Mouse (Mus musculus) liver, embryonic 14.5 days (tissue): ENCODE measurements around the gene BC067074. TPM values are rescaled to one million over a fixed set of nuclear protein-coding genes. Genes with fewer than 3 reads are reported as not detected.
A peak's percentile ranks its signal among the peaks of the same experiment; 100 is the strongest.

Experiments
- ATAC-seq: fragments of 200-750 bp; cut with Nextera tagmentation; 2 replicates; pipeline ENCODE4 v1.8.0; 2017; ENCODE audit warnings: moderate number of reproducible peaks, mild to moderate bottlenecking, moderate library complexity; ENCODE audit not compliant: insufficient read depth
- DNase-seq, 3 experiments: peaks; one replicate each; pipeline ENCODE4 v3.0.0-alpha.2; 2012 to 2013; ENCODE audit warnings: low read depth in 3 of 3, low spot score in 3 of 3
- H3K27ac ChIP-seq: fragments of 300-500 bp; sonication (generic); 2 replicates; pipeline ENCODE4 v1.5.1; 2014; ENCODE audit warnings: moderate library complexity, mild to moderate bottlenecking, control low read depth, inconsistent platforms
- H3K27me3 ChIP-seq: fragments of 300-500 bp; sonication (generic); 2 replicates; pipeline ENCODE4 v1.6.1; 2014; ENCODE audit warnings: mild to moderate bottlenecking, low read length, moderate library complexity; ENCODE audit not compliant: control insufficient read depth, insufficient read depth
- H3K36me3 ChIP-seq: fragments of 300-500 bp; sonication (generic); replicated peaks from 2 replicates; pipeline ENCODE4 v1.6.1; 2014; ENCODE audit warnings: low read depth; ENCODE audit not compliant: control insufficient read depth, insufficient read depth
- H3K4me1 ChIP-seq, 2 experiments: fragments of 200-500 bp in 1 of 2; fragments of 300-500 bp in 1 of 2; sonication (generic) in 1 of 2; replicated peaks; 2 replicates each; pipeline ENCODE4 v1.6.1; 2012 to 2014; ENCODE audit warnings: antibody characterized with exemption in 1 of 2, inconsistent platforms in 1 of 2, low read length in 1 of 2; ENCODE audit not compliant: control insufficient read depth in 2 of 2, insufficient read depth in 2 of 2
- H3K4me2 ChIP-seq: fragments of 300-500 bp; sonication (generic); 2 replicates; pipeline ENCODE4 v1.6.1; 2014; ENCODE audit warnings: low read depth, mild to moderate bottlenecking, control low read depth, moderate library complexity
- H3K4me3 ChIP-seq, 2 experiments: fragments of 200-500 bp in 1 of 2; fragments of 300-500 bp in 1 of 2; sonication (generic) in 1 of 2; 2 replicates each; pipeline ENCODE4 v1.5.1; 2012 to 2014; ENCODE audit warnings: low read depth in 2 of 2, low read length in 2 of 2, mild to moderate bottlenecking in 2 of 2, control low read depth in 1 of 2, inconsistent platforms in 1 of 2, moderate library complexity in 1 of 2; ENCODE audit not compliant: insufficient read depth in 1 of 2
- H3K9ac ChIP-seq: fragments of 300-500 bp; sonication (generic); replicated peaks from 2 replicates; pipeline ENCODE4 v1.6.1; 2014; ENCODE audit warnings: mild to moderate bottlenecking, control low read depth, moderate library complexity
- H3K9me3 ChIP-seq: fragments of 300-500 bp; sonication (generic); 2 replicates; pipeline ENCODE4 v1.6.1; 2016; ENCODE audit warnings: low read length, mixed read lengths; ENCODE audit not compliant: control insufficient read depth
- CTCF ChIP-seq: IDR thresholded peaks from 2 replicates; pipeline ENCODE4 v1.5.1; 2016; ENCODE audit warnings: antibody characterized with exemption, low read depth, control low read depth
- EP300 ChIP-seq: IDR thresholded peaks from 2 replicates; pipeline ENCODE4 v1.6.1; 2016; ENCODE audit warnings: antibody characterized with exemption, low read depth
- WGBS: fragments of 180-500 bp; shearing (Covaris S2); extraction: QIAGEN DNeasy Blood & Tissue Kit; methylation state at CpG from one replicate; pipeline ENCODE4 v1.1.7; 2014; ENCODE audit not compliant: insufficient replicate concordance; 5-methylcytosine and 5-hydroxymethylcytosine counted together
- polyA plus RNA-seq, 2 experiments: library from polyadenylated mRNA; depleted of rRNA in 1 of 2; stranded (reverse) in 1 of 2; unstranded in 1 of 2; fragments of >200 nt; fragmentation: Nextera tagmentation in 1 of 2; extraction: Ambion mirVana in 1 of 2; gene quantifications; 2 replicates each; pipeline versions ENCODE4 v1.2.1 to v1.2.3; 2012 to 2014

BC067074 gene
- polyA plus RNA-seq, 2 experiments, result 0.08 to 0.20 TPM

- TF ChIP-seq EP300 (no peak), CTCF (no peak)
- Histone ChIP-seq H3K27me3 (no peaks in the 10 kb centered on the region), H3K9ac (no peak overlapping the region), H3K4me1 (peaks cover 0 to 14% of the 10 kb centered on the region in 2 experiments; a peak in 2 of 4 replicates), H3K36me3 (no peaks in the 10 kb centered on the region), H3K9me3 (no peaks in the 10 kb centered on the region), H3K27ac (no peak overlapping the region), H3K4me3 (no peak overlapping the region), H3K4me2 (no peak overlapping the region)
- WGBS, result 67% methylated on average over 4 of the region's 4 CpGs
- no peak for DNase-seq
- ATAC-seq, result no peak
Measured at GRCm38 (mm10) chr13:113416986-113417385, 124.0 kb downstream of the BC067074 start.

DNA sequence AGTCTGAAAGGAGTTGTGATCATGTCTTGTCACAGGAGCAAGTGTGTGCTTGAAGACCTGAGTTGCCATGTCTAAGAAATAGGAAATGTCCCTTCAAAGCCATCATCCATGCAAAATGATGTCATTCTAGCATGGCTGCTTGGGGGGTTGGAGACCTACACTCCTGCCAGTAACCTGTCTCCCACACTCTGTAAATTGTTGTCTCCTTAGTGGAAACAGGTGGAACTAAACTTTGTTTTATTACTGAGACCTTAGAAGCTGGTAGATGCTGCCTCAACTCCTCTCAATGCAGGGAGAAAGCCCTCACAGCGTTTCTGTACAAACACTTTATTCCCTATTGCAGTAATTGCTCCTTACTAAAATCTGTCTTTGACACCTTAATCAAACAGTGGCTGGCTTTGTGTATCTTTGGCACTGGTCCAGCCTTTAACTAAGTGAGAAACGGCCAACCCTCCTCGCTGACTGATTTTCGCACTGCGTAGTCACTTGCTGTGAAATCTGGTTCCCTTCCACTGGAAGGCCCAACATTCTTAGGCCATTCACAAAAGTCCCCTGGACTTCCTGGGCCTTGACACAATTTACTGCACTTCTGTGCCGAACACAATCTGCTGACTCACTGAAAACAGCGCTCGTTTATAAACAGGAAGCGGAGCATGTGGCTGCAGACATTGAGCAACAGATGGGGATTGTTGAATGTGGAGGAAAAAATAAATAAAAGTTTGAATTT lies 125.0 kb downstream of the BC067074 start:
- H3K4me2 ChIP-seq, result no peak overlapping the region
- DNase-seq (peak; percentile 13 to 30 (median 29)), ATAC-seq (no peak)

GRCm38 (mm10) chr13:113418632-113419031 lies 125.7 kb downstream of the BC067074 start:
- no peak for DNase-seq
- Histone ChIP-seq H3K4me1 (peaks cover 0 to 14% of the 10 kb centered on the region in 2 experiments; a peak in 2 of 4 replicates), H3K27ac (no peak overlapping the region), H3K4me3 (no peak overlapping the region), H3K4me2 (no peak overlapping the region), H3K36me3 (no peaks in the 10 kb centered on the region), H3K9me3 (no peaks in the 10 kb centered on the region), H3K9ac (no peak overlapping the region), H3K27me3 (no peaks in the 10 kb centered on the region)
- ATAC-seq, result no peak
- 55% methylated on average over 3 of the region's 3 CpGs for WGBS
- no peak for TF ChIP-seq CTCF
- no peak for TF ChIP-seq EP300

More for the DNA sequence above, 125.0 kb downstream of the BC067074 start:
- no peak overlapping the region for H3K27ac ChIP-seq
- no peaks in the 10 kb centered on the region for H3K27me3 ChIP-seq
- H3K36me3 ChIP-seq, result no peaks in the 10 kb centered on the region
- H3K9me3 ChIP-seq, result no peaks in the 10 kb centered on the region
- no peak overlapping the region for H3K9ac ChIP-seq
- 27% methylated on average over 9 of the region's 9 CpGs for WGBS
- peaks cover 0 to 14% of the 10 kb centered on the region in 2 experiments; a peak in 2 of 4 replicates for H3K4me1 ChIP-seq
- H3K4me3 ChIP-seq, result no peak overlapping the region
- no peak for TF ChIP-seq EP300
- no peak for TF ChIP-seq CTCF

GRCm38 (mm10) chr13:113421472-113421871 lies 128.5 kb downstream of the BC067074 start:
- no peak overlapping the region for H3K4me2 ChIP-seq
- no peak overlapping the region for H3K9ac ChIP-seq
- ATAC-seq (no peak), DNase-seq (no peak)
- peaks cover 0 to 14% of the 10 kb centered on the region in 2 experiments; a peak in 2 of 4 replicates for H3K4me1 ChIP-seq
- no peaks in the 10 kb centered on the region for H3K27me3 ChIP-seq
- no peak overlapping the region for H3K27ac ChIP-seq
- H3K4me3 ChIP-seq, result no peak overlapping the region
- no peaks in the 10 kb centered on the region for H3K9me3 ChIP-seq
- WGBS, result 39% methylated on average over 3 of the region's 3 CpGs
- H3K36me3 ChIP-seq, result no peaks in the 10 kb centered on the region
- no peak for TF ChIP-seq CTCF

- Histone ChIP-seq H3K27me3 (no peaks in the 10 kb centered on the region), H3K9ac (no peak overlapping the region), H3K4me3 (no peak overlapping the region), H3K4me2 (no peak overlapping the region), H3K4me1 (peaks cover 0 to 5% of the 10 kb centered on the region in 2 experiments; a peak in 1 of 4 replicates), H3K9me3 (no peaks in the 10 kb centered on the region), H3K36me3 (no peaks in the 10 kb centered on the region), H3K27ac (no peak overlapping the region)
- no peak for DNase-seq
- ATAC-seq, result no peak
- 35% methylated on average over 7 of the region's 7 CpGs for WGBS
- TF ChIP-seq EP300, result no peak
- no peak for TF ChIP-seq CTCF
Measured at GRCm38 (mm10) chr13:113423825-113424224, 130.9 kb downstream of the BC067074 start.
